Mouse (Mus musculus) olfactory bulb, adult 2 months (tissue): ENCODE data around the gene 1810055G02Rik.

Experiments used
- CTCF ChIP-seq: fragments of 200-500 bp; IDR thresholded peaks from 2 replicates; pipeline ENCODE4 v1.5.1; 2012; ENCODE audit warnings: low read depth, mild to moderate bottlenecking, low read length, moderate library complexity; ENCODE audit not compliant: insufficient read depth
- POLR2A ChIP-seq: fragments of 200-500 bp; IDR thresholded peaks from 2 replicates; pipeline ENCODE4 v1.6.1; 2012; ENCODE audit warnings: mild to moderate bottlenecking, low read depth, low read length, moderate library complexity; ENCODE audit not compliant: insufficient read depth

GRCm38 (mm10) chr19:3694476-3694875 is 13.6 kb upstream of the 1810055G02Rik start:
- TF ChIP-seq POLR2A (no peak), CTCF (no peak)
